Mouse (Mus musculus) hindbrain, embryonic 14.5 days (tissue): ENCODE data around the gene Mgat5b. TPM values are rescaled to one million over a fixed set of nuclear protein-coding genes. Genes with fewer than 3 reads are reported as not detected.

ENCODE experiments used
- ATAC-seq: fragments of 200-750 bp; cut with Nextera tagmentation; 2 replicates; pipeline ENCODE4 v1.8.0; 2017; ENCODE audit warnings: moderate number of reproducible peaks, mild to moderate bottlenecking, moderate TSS enrichment, moderate library complexity; ENCODE audit not compliant: low FRiP score
- DNase-seq: peaks from one replicate; pipeline ENCODE4 v3.0.0-alpha.2; 2015; ENCODE audit warnings: low spot score
- H3K27ac ChIP-seq: fragments of 300-500 bp; sonication (generic); 2 replicates; pipeline ENCODE4 v1.5.1; 2014; ENCODE audit warnings: mild to moderate bottlenecking, moderate library complexity
- H3K27me3 ChIP-seq: fragments of 300-500 bp; sonication (generic); 2 replicates; pipeline ENCODE4 v1.6.1; 2014; ENCODE audit warnings: mild to moderate bottlenecking, low read length, mixed read lengths; ENCODE audit not compliant: control insufficient read depth, insufficient read depth
- H3K36me3 ChIP-seq: fragments of 300-500 bp; sonication (generic); replicated peaks from 2 replicates; pipeline ENCODE4 v1.6.1; 2014; ENCODE audit not compliant: control insufficient read depth, insufficient read depth
- H3K4me1 ChIP-seq: fragments of 300-500 bp; sonication (generic); replicated peaks from 2 replicates; pipeline ENCODE4 v1.6.1; 2014; ENCODE audit warnings: antibody characterized with exemption, low read length, mixed read lengths; ENCODE audit not compliant: control insufficient read depth, insufficient read depth
- H3K4me2 ChIP-seq: fragments of 300-500 bp; sonication (generic); replicated peaks from 2 replicates; pipeline ENCODE4 v1.6.1; 2014; ENCODE audit warnings: mild to moderate bottlenecking, moderate library complexity
- H3K4me3 ChIP-seq: fragments of 300-500 bp; sonication (generic); replicated peaks from 2 replicates; pipeline ENCODE4 v1.5.1; 2014; ENCODE audit warnings: mild to moderate bottlenecking, low read length
- H3K9ac ChIP-seq: fragments of 300-500 bp; sonication (generic); 2 replicates; pipeline ENCODE4 v1.6.1; 2014
- H3K9me3 ChIP-seq: fragments of 300-500 bp; sonication (generic); 2 replicates; pipeline ENCODE4 v1.6.1; 2016; ENCODE audit warnings: low read length; ENCODE audit not compliant: control insufficient read depth
- WGBS: fragments of 180-500 bp; shearing (Covaris S2); extraction: QIAGEN DNeasy Blood & Tissue Kit; methylation state at CpG from one replicate; pipeline ENCODE4 v1.1.7; 2014; 5-methylcytosine and 5-hydroxymethylcytosine counted together
- polyA plus RNA-seq: library from polyadenylated mRNA; unstranded; fragments of >200 nt; fragmentation: Nextera tagmentation; extraction: Ambion mirVana; gene quantifications from 2 replicates; pipeline ENCODE4 v1.2.1, GENCODE M21; 2014

Gene Mgat5b
- polyA plus RNA-seq, 1 experiment from 2014 or later, result 24.5 TPM

GRCm38 (mm10) chr11:117029569-117029955, 110.9 kb downstream of the Mgat5b start:
- WGBS, result 88% methylated on average over 3 of the region's 3 CpGs
- Histone ChIP-seq H3K36me3 (no peaks in the 10 kb centered on the region), H3K4me3 (no peak overlapping the region), H3K27me3 (no peaks in the 10 kb centered on the region), H3K9me3 (no peaks in the 10 kb centered on the region), H3K9ac (no peak overlapping the region), H3K4me2 (no peak overlapping the region), H3K27ac (peak overlapping the region; percentile 77), H3K4me1 (peaks cover 42% of the 10 kb centered on the region)
- no peak for ATAC-seq
- DNase-seq, result no peak

GRCm38 (mm10) chr11:117030018-117030417, 111.4 kb downstream of the Mgat5b start:
- no peak for ATAC-seq
- 31% methylated on average over 3 of the region's 3 CpGs for WGBS
- H3K4me2 ChIP-seq, result no peak overlapping the region
- no peak for DNase-seq
- no peak overlapping the region for H3K4me3 ChIP-seq
- H3K27ac ChIP-seq, result peak overlapping the region; percentile 77
- no peak overlapping the region for H3K9ac ChIP-seq
- no peaks in the 10 kb centered on the region for H3K27me3 ChIP-seq
- peaks cover 42% of the 10 kb centered on the region for H3K4me1 ChIP-seq
- H3K9me3 ChIP-seq, result no peaks in the 10 kb centered on the region
- H3K36me3 ChIP-seq, result no peaks in the 10 kb centered on the region

GRCm38 (mm10) chr11:117030471-117031101, 111.9 kb downstream of the Mgat5b start:
- H3K9ac ChIP-seq, result no peak overlapping the region
- H3K27me3 ChIP-seq, result no peaks in the 10 kb centered on the region
- H3K4me2 ChIP-seq, result no peak overlapping the region
- no peak for ATAC-seq
- peak overlapping the region; percentile 77 for H3K27ac ChIP-seq
- H3K9me3 ChIP-seq, result no peaks in the 10 kb centered on the region
- H3K4me3 ChIP-seq, result no peak overlapping the region
- peaks cover 42% of the 10 kb centered on the region for H3K4me1 ChIP-seq
- WGBS, result 58% methylated on average over 8 of the region's 8 CpGs
- H3K36me3 ChIP-seq, result no peaks in the 10 kb centered on the region
- DNase-seq, result no peak

GRCm38 (mm10) chr11:117031249-117031648, 112.6 kb downstream of the Mgat5b start:
- no peaks in the 10 kb centered on the region for H3K27me3 ChIP-seq
- DNase-seq (no peak), ATAC-seq (no peak)
- H3K4me1 ChIP-seq, result peaks cover 45% of the 10 kb centered on the region
- WGBS, result 19% methylated on average over 4 of the region's 4 CpGs
- H3K9me3 ChIP-seq, result no peaks in the 10 kb centered on the region
- no peak overlapping the region for H3K9ac ChIP-seq
- H3K36me3 ChIP-seq, result no peaks in the 10 kb centered on the region
- H3K4me2 ChIP-seq, result no peak overlapping the region
- no peak overlapping the region for H3K4me3 ChIP-seq
- H3K27ac ChIP-seq, result peak overlapping the region; percentile 77; the same call in 1 of the 2 replicates

GRCm38 (mm10) chr11:117035661-117036336, 117.1 kb downstream of the Mgat5b start:
- peaks cover 18% of the 10 kb centered on the region for H3K4me1 ChIP-seq
- ATAC-seq, result no peak
- H3K27me3 ChIP-seq, result no peaks in the 10 kb centered on the region
- no peak overlapping the region for H3K4me2 ChIP-seq
- no peaks in the 10 kb centered on the region for H3K36me3 ChIP-seq
- H3K4me3 ChIP-seq, result no peak overlapping the region
- H3K9me3 ChIP-seq, result no peaks in the 10 kb centered on the region
- no peak for DNase-seq
- 37% methylated on average over 11 of the region's 11 CpGs for WGBS
- 0 out of 2 replicates have a peak overlapping the region, but pooled peaks have one; percentile 2 for H3K27ac ChIP-seq
- no peak overlapping the region for H3K9ac ChIP-seq

Other genes starting within 250 kb of the Mgat5b start
- not detected in 2 replicates for gene St6galnac1, start 143.4 kb upstream of the Mgat5b start, polyA plus RNA-seq
- 29.3 and 35.5 TPM in 2 replicates for gene Mxra7, start 90.8 kb upstream of the Mgat5b start, polyA plus RNA-seq
- gene Mettl23, start 75.6 kb upstream of the Mgat5b start, polyA plus RNA-seq, result 70.0 and 73.9 TPM in 2 replicates
- 64.6 and 65.7 TPM in 2 replicates for gene Jmjd6, start 75.4 kb upstream of the Mgat5b start, polyA plus RNA-seq
- 51.9 and 54.4 TPM in 2 replicates for gene Mfsd11, start 66.4 kb upstream of the Mgat5b start, polyA plus RNA-seq
- 556 and 567 TPM in 2 replicates for gene Srsf2, start 65.8 kb upstream of the Mgat5b start, polyA plus RNA-seq
- gene Sec14l1, start 196.3 kb downstream of the Mgat5b start, polyA plus RNA-seq, result 41.2 and 41.9 TPM in 2 replicates